Mouse (Mus musculus): ENCODE data around the gene Itgb2l.
A peak's percentile ranks its signal among the peaks of the same experiment; 100 is the strongest.

Gene Itgb2l

GRCm38 (mm10) chr16:96429046-96429445, 14.4 kb downstream of the Itgb2l start:
- DNase-seq (ENCODE audit: low read depth, low spot score): no peak

- DNase-seq (ENCODE audit: low read depth, low spot score): no peak
These were observed 16.7 kb downstream of the Itgb2l start for GRCm38 (mm10) chr16:96426671-96427070.

GRCm38 (mm10) chr16:96425044-96425443, 18.4 kb downstream of the Itgb2l start:
- no peak for DNase-seq (ENCODE audit: low read depth, low spot score)

- DNase-seq (ENCODE audit: low read depth, low spot score): no peak
These were observed 35.4 kb downstream of the Itgb2l start for GRCm38 (mm10) chr16:96408064-96408465.

GRCm38 (mm10) chr16:96406312-96406711, 37.1 kb downstream of the Itgb2l start:
- no peak for DNase-seq (ENCODE audit: low read depth, low spot score)

- DNase-seq (ENCODE audit: low read depth, low spot score): no peak
These were observed 41.1 kb downstream of the Itgb2l start for GRCm38 (mm10) chr16:96402294-96402693.

GRCm38 (mm10) chr16:96400046-96400445, 43.4 kb downstream of the Itgb2l start:
- no peak for DNase-seq (ENCODE audit: low read depth, low spot score)

GRCm38 (mm10) chr16:96398806-96399205, 44.6 kb downstream of the Itgb2l start:
- no peak for DNase-seq (ENCODE audit: low read depth, low spot score)

- DNase-seq (ENCODE audit: low read depth, low spot score): peak; percentile 48
These were observed 47.3 kb downstream of the Itgb2l start for GRCm38 (mm10) chr16:96396013-96396650.

- no peak for DNase-seq (ENCODE audit: low read depth, low spot score)
These were observed 47.9 kb downstream of the Itgb2l start for GRCm38 (mm10) chr16:96395516-96395915.

GRCm38 (mm10) chr16:96391070-96391469, 52.3 kb downstream of the Itgb2l start:
- no peak for DNase-seq (ENCODE audit: low read depth, low spot score)

GRCm38 (mm10) chr16:96388481-96388880, 54.9 kb downstream of the Itgb2l start:
- no peak for DNase-seq (ENCODE audit: low read depth, low spot score)

- DNase-seq (ENCODE audit: low read depth, low spot score): no peak
These were observed 55.6 kb downstream of the Itgb2l start for GRCm38 (mm10) chr16:96387685-96388371.

- DNase-seq (ENCODE audit: low read depth, low spot score): no peak
These were observed 58.7 kb downstream of the Itgb2l start for GRCm38 (mm10) chr16:96384741-96385140.

GRCm38 (mm10) chr16:96382496-96383181, 60.8 kb downstream of the Itgb2l start:
- DNase-seq (ENCODE audit: low read depth, low spot score): no peak

- no peak for DNase-seq (ENCODE audit: low read depth, low spot score)
These were observed 62.0 kb downstream of the Itgb2l start for GRCm38 (mm10) chr16:96381435-96381834.

GRCm38 (mm10) chr16:96378111-96378510, 65.3 kb downstream of the Itgb2l start:
- no peak for DNase-seq (ENCODE audit: low read depth, low spot score)

- DNase-seq (ENCODE audit: low read depth, low spot score): peak; percentile 72
These were observed 67.1 kb downstream of the Itgb2l start for GRCm38 (mm10) chr16:96376342-96376741.

GRCm38 (mm10) chr16:96375538-96375937, 67.9 kb downstream of the Itgb2l start:
- DNase-seq (ENCODE audit: low read depth, low spot score): no peak

- no peak for DNase-seq (ENCODE audit: low read depth, low spot score)
These were observed 70.7 kb downstream of the Itgb2l start for GRCm38 (mm10) chr16:96372752-96373118.
